Mouse (Mus musculus): ENCODE measurements at regions not wholly inside any gene's neighbourhood (a gene's known extent, or its start where the extent isn't known, plus 50 kb on each side); places are given as distances from the start of the nearest gene placed in this dataset.

- no peak for DNase-seq
Observed at GRCm38 (mm10) chr1:120921540-120921939, 319.3 kb downstream of the En1 start.

DNA sequence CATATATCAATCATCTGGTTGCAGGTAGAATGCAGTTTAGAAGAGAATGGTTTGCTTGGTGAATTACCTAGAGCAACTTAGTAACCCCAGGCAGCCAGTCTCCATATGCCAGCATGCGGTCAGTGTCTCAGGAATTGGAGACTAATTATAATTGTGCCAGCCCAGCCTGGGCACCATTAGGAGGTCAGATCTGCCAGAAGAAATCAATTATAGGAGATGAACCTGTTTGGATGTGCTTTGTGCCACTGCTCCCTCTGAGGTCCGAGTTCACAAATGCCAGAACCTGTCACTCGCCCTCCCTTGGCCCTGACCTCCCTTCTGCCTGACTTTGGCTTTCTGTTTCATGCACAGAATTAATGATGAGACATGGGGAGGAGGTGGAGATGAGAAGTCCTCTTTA, 323.1 kb downstream of the En1 start:
- DNase-seq: no peak

DNA sequence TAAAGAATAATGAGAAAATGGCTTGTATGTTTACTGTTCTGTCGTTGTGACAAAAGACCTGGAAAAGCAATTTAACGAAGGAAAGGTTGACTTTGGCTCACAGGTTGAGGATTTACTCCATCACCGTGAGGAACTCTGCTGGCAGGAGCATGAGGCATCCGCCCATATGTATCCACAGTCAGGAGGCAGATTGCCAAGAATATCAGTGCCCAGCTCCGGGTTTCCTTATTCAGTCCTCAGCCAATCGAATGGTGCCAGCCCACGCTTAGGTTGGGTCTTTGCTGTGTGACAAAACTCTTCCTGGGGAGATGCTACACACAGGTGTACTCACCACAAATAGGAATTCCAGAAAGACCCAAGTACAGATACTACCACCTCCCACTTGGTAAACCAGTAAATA, 327.9 kb downstream of the En1 start:
- DNase-seq: no peak

DNA sequence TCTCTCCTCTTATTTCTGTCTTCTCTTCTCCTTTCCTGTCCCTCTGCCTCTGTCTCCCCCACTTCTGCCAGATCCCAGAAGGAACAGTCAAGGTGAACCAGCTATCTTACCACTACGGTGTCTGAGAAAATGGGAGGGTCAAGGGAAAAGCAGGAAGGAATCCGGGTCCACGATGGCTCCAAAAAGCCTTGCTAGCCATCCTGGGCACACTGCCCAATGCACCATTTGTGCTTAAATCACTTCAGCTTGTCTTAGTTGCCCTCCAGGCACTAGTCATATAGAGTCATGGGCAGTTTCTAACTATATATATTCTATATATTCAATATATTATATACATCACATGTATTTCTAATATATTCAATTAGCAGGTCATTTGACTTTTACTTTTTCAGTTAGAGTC, 333.1 kb downstream of the En1 start:
- no peak for DNase-seq

DNA sequence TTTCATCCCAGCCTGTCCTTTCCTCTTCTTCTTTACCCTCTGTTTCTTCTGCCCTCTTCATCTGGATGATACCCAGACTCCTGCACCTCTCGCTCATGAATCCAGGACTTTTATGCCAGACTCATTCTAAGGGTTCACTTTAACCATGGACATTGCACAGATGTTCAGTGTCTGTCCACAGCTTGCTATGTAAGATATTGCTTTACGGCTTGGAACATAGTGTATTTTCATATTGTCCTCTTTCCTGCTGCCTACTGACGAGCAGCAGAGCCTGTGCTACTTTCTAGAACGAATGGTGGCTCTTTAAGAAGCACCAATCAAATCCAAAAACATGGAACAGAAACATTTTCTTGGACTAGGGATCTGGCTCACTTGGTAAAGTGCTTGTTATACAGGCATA, 341.5 kb downstream of the En1 start:
- no peak for DNase-seq

DNA sequence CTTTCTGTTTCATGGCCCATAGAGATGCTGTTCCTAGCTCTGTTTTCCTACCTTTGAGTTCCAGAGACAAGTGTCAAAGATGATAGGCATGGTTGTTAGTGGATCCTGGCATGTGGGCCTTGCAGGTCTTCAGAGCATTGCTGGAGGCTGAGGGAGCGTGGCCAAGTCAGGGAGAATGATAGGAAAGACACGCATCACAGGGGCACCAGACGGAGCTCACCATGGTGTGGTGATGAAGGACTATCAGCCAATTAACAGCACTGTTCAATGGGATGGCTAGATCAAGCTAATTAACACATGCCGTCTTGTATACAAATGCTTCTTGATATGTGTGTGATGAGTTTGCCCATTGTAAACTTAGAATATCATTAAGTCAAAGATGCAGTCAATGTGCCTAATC, 344.1 kb downstream of the En1 start:
- no peak for DNase-seq

DNA sequence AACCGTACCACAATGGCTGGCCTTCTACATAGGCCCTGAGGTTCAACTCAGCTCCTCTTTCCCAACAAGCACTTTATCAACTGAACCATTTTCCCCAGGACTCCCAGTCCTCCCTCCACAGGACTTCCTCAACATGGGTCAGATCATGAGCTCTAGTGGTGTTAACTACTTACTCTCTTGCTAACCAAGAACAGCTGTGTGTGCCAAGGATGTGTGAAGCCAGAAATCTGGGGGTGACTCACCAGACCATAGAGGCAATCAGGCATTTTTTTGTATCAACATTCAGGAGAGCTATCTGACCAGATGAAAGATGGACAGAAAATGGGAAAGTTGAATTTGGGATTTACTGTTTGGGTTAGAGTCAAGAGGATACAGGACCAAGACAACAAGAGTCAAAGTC, 359.0 kb downstream of the En1 start:
- no peak for DNase-seq

DNA sequence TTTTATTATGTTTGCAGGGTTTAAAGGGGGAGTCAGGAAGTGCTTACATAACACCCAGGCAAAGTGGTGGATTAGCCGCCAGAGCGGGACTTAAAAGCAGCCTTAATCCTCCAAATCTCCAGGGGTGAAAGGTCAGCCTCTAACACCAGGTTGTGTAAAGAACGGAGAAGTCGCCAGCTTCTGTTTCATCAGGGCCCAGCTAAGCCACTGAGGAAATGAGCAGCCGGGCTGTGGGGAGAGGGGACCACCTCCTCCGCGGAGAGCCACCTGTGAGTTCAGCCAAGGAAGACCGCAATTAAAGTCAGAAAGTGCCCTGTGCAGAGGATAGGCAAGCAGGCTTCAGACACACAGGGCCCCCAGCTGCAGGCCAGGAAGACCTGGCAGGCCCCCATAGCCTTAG, 359.8 kb downstream of the En1 start:
- DNase-seq: no peak

- no peak for DNase-seq
Observed at GRCm38 (mm10) chr1:120963477-120964178, 361.4 kb downstream of the En1 start.

- no peak for DNase-seq
Observed at GRCm38 (mm10) chr1:120964179-120964517, 361.9 kb downstream of the En1 start.

DNA sequence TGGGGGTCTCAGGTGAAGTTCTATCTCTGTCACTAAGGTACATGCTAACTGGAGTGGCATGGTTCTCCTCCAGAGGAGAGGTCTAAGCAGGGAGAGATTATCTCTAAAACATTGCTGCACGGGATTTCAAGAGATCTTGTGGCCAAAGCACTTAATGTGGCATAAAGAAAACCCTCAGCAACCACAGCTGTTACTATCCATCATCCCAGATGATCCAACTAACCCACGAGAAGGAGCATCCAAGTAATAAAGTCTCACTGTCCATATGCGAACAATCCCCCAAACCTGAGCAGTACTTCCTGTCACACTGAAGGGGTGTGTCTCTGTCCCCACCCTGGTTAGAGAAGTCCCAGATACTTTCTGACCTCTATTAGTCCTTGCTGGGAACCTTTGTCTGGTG, 363.9 kb downstream of the En1 start:
- no peak for DNase-seq

GRCm38 (mm10) chr1:120974661-120975060, 357.7 kb downstream of the Insig2 start:
- no peak for DNase-seq

- no peak for DNase-seq
Observed at GRCm38 (mm10) chr1:121004535-121004934, 327.9 kb downstream of the Insig2 start.

GRCm38 (mm10) chr1:121005198-121005597, 327.2 kb downstream of the Insig2 start:
- no peak for DNase-seq

DNA sequence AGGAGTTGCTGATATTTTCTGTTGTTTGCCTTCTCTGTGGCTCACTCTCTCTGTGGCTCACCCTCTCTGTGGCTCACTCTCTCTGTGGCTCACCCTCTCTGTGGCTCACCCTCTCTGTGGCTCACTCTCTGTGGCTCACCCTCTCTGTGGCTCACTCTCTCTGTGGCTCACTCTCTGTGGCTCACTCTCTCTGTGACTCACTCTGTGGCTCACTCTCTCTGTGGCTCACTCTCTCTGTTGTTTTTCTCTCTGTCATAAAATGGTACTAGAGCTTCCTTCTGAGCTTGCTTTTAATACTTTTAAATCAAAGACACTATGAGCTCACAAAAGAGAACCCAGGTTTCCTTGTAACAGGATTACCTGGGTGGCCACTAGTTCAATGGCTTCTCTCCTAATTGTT, 320.3 kb downstream of the Insig2 start:
- DNase-seq: no peak

- no peak for DNase-seq
Observed at GRCm38 (mm10) chr1:121013839-121014503, 318.4 kb downstream of the Insig2 start.

DNA sequence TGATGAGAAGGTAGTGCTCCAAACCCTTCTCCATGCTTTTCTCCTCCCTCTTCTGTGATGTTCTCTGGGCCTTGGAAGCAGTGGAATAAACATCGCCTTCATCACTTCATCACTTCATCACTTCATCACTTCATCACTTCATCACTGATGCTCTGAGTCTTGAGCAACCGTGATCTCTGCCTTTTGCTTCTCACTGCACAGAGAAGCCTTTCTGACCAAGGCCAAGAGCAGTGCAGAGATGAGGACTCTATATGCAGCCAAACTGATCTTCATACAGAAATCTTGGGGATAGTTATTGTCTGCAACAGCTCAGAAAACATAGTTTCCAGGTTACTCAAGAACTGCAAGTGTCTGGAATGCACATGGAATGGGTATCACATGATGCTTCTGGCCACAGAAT, 303.0 kb downstream of the Insig2 start:
- DNase-seq: no peak

DNA sequence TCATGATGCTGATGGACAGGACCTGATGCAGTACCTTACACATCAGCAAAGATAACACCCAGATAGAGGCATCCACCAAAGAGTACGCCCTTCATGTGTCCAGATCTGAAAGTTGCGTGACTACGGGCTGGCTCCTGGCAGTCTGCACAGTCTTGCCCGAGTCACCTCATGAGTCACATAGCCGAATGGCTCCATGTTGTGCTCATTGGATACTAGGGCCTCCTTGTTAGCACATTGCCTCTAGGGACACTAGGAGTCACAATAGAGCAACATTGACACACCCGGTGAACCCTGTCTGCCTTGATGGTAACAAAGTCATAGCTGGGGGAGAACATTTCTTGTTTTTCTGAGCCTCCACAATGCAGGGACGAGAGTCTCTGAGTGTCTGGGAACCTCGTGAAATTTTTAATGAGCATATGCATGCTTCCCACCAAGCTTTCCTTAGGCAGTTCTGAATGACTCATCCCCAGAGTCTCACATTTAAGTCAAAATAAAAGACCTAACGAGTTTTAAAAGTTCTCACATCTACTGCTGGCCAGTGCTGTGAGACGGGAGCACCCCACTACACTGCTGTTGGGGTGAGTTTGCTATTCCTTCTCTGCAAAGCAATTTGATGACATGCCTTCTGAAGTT, 297.5 kb downstream of the Insig2 start:
- DNase-seq: no peak

GRCm38 (mm10) chr1:121046581-121046980, 285.8 kb downstream of the Insig2 start:
- DNase-seq: no peak

DNA sequence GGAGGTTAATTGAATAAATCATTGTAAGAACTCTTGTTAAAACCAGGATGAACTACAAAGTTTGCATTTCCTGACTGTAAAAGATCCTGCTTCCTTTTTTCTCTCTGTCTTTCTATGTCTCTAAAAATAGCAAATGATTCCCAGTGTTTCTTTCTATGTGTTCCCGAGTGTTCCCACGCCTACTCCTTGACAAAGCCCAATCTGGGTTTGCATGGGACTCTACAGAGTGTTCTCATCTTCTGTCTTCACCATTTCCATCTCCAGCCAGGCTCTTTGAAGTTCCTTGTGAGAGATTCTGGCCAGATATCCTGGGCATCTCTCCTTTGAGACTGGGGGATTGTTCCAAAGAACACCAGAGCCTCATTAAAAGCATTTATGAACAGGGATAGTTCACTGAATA, 285.0 kb downstream of the Insig2 start:
- DNase-seq: no peak

DNA sequence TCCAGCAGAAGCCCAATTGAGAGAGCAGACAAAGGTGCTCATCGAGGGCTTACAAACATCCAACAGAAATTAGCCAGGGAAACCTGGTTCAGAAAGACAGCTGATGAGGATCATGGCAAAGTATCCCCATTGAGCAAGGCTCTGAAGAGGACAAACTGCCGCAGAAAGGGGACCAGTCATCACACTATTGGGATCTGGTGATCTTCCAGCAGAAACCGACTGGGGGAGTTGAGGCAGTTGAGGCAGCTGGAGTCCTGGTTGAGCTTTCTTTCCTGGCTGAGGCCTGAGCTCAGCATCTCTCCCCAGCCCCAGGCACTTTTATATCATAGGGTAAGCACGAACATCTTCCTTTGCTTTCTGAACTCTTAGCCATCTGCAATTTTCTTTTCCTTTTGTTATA, 282.7 kb downstream of the Insig2 start:
- no peak for DNase-seq

DNA sequence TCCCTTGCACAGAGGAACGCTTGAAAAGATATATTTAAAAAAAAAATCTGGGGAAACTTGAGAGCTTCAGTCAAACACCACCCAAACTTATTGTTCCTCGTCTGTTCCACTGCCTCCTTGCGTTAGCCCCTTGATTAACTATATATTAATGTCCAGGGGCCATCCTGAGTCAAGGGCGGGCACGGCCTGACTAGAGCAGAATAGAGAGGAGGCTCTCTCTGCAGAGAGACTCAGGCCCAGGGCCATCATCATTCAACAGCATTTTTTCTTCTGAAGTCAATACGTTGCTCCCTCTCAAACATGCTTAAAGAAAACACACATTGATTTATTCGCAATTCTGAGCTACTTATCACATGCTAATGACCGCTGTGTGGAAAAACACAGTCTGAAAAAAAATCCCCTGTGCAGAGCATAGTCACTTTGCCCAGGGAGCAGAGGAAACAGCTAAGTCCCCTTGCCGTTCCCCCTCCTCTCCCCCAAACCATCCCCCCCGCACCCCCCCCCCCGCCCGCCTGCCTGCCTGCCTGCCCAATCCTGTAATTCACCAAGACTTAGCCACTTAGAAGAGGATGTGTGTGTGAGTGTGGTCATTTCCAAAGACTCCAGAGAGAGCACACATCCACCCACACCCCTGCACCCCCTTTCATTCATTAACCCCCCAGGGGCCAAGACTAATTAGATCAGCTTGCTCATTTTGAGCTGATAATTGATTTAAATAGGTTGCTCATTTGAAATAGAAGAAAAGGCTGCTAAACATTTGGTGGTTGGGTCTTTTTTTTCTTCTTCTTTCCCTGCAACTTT, 281.5 kb downstream of the Insig2 start:
- DNase-seq: no peak

GRCm38 (mm10) chr1:121051496-121052119, 280.8 kb downstream of the Insig2 start:
- DNase-seq: no peak

All from kidney, adult 11 months (tissue).